Mouse (Mus musculus): ENCODE results near the gene Akap2. TPM values are rescaled to one million over a fixed set of nuclear protein-coding genes. Genes with fewer than 3 reads are reported as not detected.

The Akap2 gene
- total and polyA plus RNA-seq, 2 experiments: 4.2 to 6.5 TPM

GRCm38 (mm10) chr4:57916711-57917110 lies 199.3 kb downstream of the Akap2 start:
- peak; percentile 73 for DNase-seq (ENCODE audit: extremely low read depth, low read depth, low spot score)
- H3K27ac ChIP-seq (replicated peaks; ENCODE audit: insufficient read depth, low read depth, low read length): peak overlapping the region; percentile 87
- no peaks in the 10 kb centered on the region for H3K27me3 ChIP-seq (ENCODE audit: control insufficient read depth, insufficient read depth, low read length)
- H3K36me3 ChIP-seq (ENCODE audit: control insufficient read depth, insufficient read depth, low read length): no peaks in the 10 kb centered on the region
- WGBS: 18% methylated on average over 4 of the region's 4 CpGs
- TF ChIP-seq POLR2A (IDR thresholded peaks at IDR 0.05; ENCODE audit: extremely low read depth, insufficient read depth, low read length): no peak
- no peak for TF ChIP-seq CTCF (IDR thresholded peaks at IDR 0.05; ENCODE audit: low read depth, low read length)
- H3K4me3 ChIP-seq (ENCODE audit: insufficient read depth, low read depth, low read length): peak overlapping the region; percentile 43
- H3K4me1 ChIP-seq (ENCODE audit: control insufficient read depth, insufficient read depth, low read length): peaks cover 20% of the 10 kb centered on the region
- peak overlapping the region; percentile 54 for H3K9ac ChIP-seq (ENCODE audit: low read depth, low read length)
- H3K79me2 ChIP-seq (ENCODE audit: control insufficient read depth, insufficient read depth, low read length): no peaks in the 10 kb centered on the region; the same call in 1 of the 2 replicates

- 34% methylated on average over 8 of the region's 8 CpGs for WGBS
- no peaks in the 10 kb centered on the region for H3K36me3 ChIP-seq (ENCODE audit: control insufficient read depth, insufficient read depth, low read length)
- TF ChIP-seq CTCF (IDR thresholded peaks at IDR 0.05; ENCODE audit: low read depth, low read length): no peak
- TF ChIP-seq POLR2A (IDR thresholded peaks at IDR 0.05; ENCODE audit: extremely low read depth, insufficient read depth, low read length): no peak
- H3K27ac ChIP-seq (replicated peaks; ENCODE audit: insufficient read depth, low read depth, low read length): no peak overlapping the region
- no peak overlapping the region for H3K9ac ChIP-seq (ENCODE audit: low read depth, low read length)
- H3K4me1 ChIP-seq (ENCODE audit: control insufficient read depth, insufficient read depth, low read length): peaks cover 10% of the 10 kb centered on the region
- no peak overlapping the region for H3K4me3 ChIP-seq (ENCODE audit: insufficient read depth, low read depth, low read length)
- DNase-seq (ENCODE audit: extremely low read depth, low read depth, low spot score): peak; percentile 51
- H3K27me3 ChIP-seq (ENCODE audit: control insufficient read depth, insufficient read depth, low read length): no peaks in the 10 kb centered on the region
- H3K79me2 ChIP-seq (ENCODE audit: control insufficient read depth, insufficient read depth, low read length): no peaks in the 10 kb centered on the region
Observed at GRCm38 (mm10) chr4:57919494-57920423, 202.3 kb downstream of the Akap2 start.

GRCm38 (mm10) chr4:57920522-57920921 lies 203.1 kb downstream of the Akap2 start:
- Histone ChIP-seq H3K79me2 (ENCODE audit: control insufficient read depth, insufficient read depth, low read length) (no peaks in the 10 kb centered on the region), H3K4me3 (ENCODE audit: insufficient read depth, low read depth, low read length) (no peak overlapping the region), H3K27me3 (ENCODE audit: control insufficient read depth, insufficient read depth, low read length) (no peaks in the 10 kb centered on the region), H3K4me1 (ENCODE audit: control insufficient read depth, insufficient read depth, low read length) (peaks cover 9% of the 10 kb centered on the region), H3K27ac (replicated peaks; ENCODE audit: insufficient read depth, low read depth, low read length) (no peak overlapping the region), H3K36me3 (ENCODE audit: control insufficient read depth, insufficient read depth, low read length) (no peaks in the 10 kb centered on the region), H3K9ac (ENCODE audit: low read depth, low read length) (no peak overlapping the region)
- DNase-seq (ENCODE audit: extremely low read depth, low read depth, low spot score): no peak
- TF ChIP-seq POLR2A (IDR thresholded peaks at IDR 0.05; ENCODE audit: extremely low read depth, insufficient read depth, low read length): no peak
- no peak for TF ChIP-seq CTCF (IDR thresholded peaks at IDR 0.05; ENCODE audit: low read depth, low read length)
- WGBS: 95% methylated on average over 1 of the region's 1 CpGs

GRCm38 (mm10) chr4:57922171-57922570 lies 204.7 kb downstream of the Akap2 start:
- Histone ChIP-seq H3K27ac (replicated peaks; ENCODE audit: insufficient read depth, low read depth, low read length) (no peak overlapping the region), H3K4me1 (ENCODE audit: control insufficient read depth, insufficient read depth, low read length) (peaks cover 8% of the 10 kb centered on the region), H3K79me2 (ENCODE audit: control insufficient read depth, insufficient read depth, low read length) (no peaks in the 10 kb centered on the region), H3K4me3 (ENCODE audit: insufficient read depth, low read depth, low read length) (no peak overlapping the region), H3K9ac (ENCODE audit: low read depth, low read length) (no peak overlapping the region), H3K36me3 (ENCODE audit: control insufficient read depth, insufficient read depth, low read length) (no peaks in the 10 kb centered on the region), H3K27me3 (ENCODE audit: control insufficient read depth, insufficient read depth, low read length) (no peaks in the 10 kb centered on the region)
- TF ChIP-seq CTCF (IDR thresholded peaks at IDR 0.05; ENCODE audit: low read depth, low read length) (no peak), POLR2A (IDR thresholded peaks at IDR 0.05; ENCODE audit: extremely low read depth, insufficient read depth, low read length) (no peak)
- no peak for DNase-seq (ENCODE audit: extremely low read depth, low read depth, low spot score)
- WGBS: 75% methylated on average over 5 of the region's 5 CpGs

- Histone ChIP-seq H3K27me3 (ENCODE audit: control insufficient read depth, insufficient read depth, low read length) (no peaks in the 10 kb centered on the region), H3K4me1 (ENCODE audit: control insufficient read depth, insufficient read depth, low read length) (peaks cover 2% of the 10 kb centered on the region; the same call in 1 of the 2 replicates), H3K27ac (replicated peaks; ENCODE audit: insufficient read depth, low read depth, low read length) (no peak overlapping the region), H3K36me3 (ENCODE audit: control insufficient read depth, insufficient read depth, low read length) (no peaks in the 10 kb centered on the region), H3K79me2 (ENCODE audit: control insufficient read depth, insufficient read depth, low read length) (no peaks in the 10 kb centered on the region), H3K4me3 (ENCODE audit: insufficient read depth, low read depth, low read length) (no peak overlapping the region), H3K9ac (ENCODE audit: low read depth, low read length) (no peak overlapping the region)
- DNase-seq (ENCODE audit: extremely low read depth, low read depth, low spot score): no peak
- TF ChIP-seq POLR2A (IDR thresholded peaks at IDR 0.05; ENCODE audit: extremely low read depth, insufficient read depth, low read length) (no peak), CTCF (IDR thresholded peaks at IDR 0.05; ENCODE audit: low read depth, low read length) (no peak)
- 88% methylated on average over 6 of the region's 6 CpGs for WGBS
Observed at GRCm38 (mm10) chr4:57924556-57925071, 207.2 kb downstream of the Akap2 start.
